ENCODE assay signal across 10 mouse cellular contexts in genomic region chr11:115408266-115408920, GRCm38 (mm10). TPM values are rescaled to one million over a fixed set of nuclear protein-coding genes. Genes with fewer than 3 reads are reported as not detected.
A peak's percentile ranks its signal among the peaks of the same experiment; 100 is the strongest.
DNase-seq lines count a peak whose midpoint lies in the region; ATAC-seq and TF ChIP-seq lines count a peak whose summit lies in the region.
"Had no signal": no experiment of that assay in that cellular context is flagged by ENCODE, and none has a peak within 500 bp of the region (broad histone marks: within the 10 kb centered on the region; RNA-seq: fewer than 3 reads in every experiment).

No protein-coding gene starts in this region.

- no peak overlapping the region for H3K9ac ChIP-seq in liver, embryonic 14.5 days (replicated peaks)
- no peak overlapping the region for H3K9ac ChIP-seq in embryonic facial prominence, embryonic 11.5 days (replicated peaks; ENCODE audit: low read length)
- no peak overlapping the region for H3K9ac ChIP-seq in liver, embryonic 15.5 days
- H3K9ac ChIP-seq: limb, embryonic 13.5 days had no signal

- H3K36me3 ChIP-seq in liver, embryonic 14.5 days (replicated peaks; ENCODE audit: control insufficient read depth, insufficient read depth, low read depth) = no peaks in the 10 kb centered on the region; the same call in 1 of the 2 replicates
- H3K36me3 ChIP-seq in embryonic facial prominence, embryonic 11.5 days (replicated peaks; ENCODE audit: control insufficient read depth, insufficient read depth, low read depth, low read length) = peaks cover 4% of the 10 kb centered on the region; the same call in 1 of the 2 replicates
- H3K36me3 ChIP-seq in liver, embryonic 15.5 days (replicated peaks) = peaks cover 44% of the 10 kb centered on the region

- no peak for ATAC-seq in liver, embryonic 14.5 days (ENCODE audit: insufficient read depth)
- no peak for ATAC-seq in embryonic facial prominence, embryonic 11.5 days (replicated peaks; ENCODE audit: insufficient number of reproducible peaks, low FRiP score, low TSS enrichment, low read depth)
- no peak for ATAC-seq in liver, embryonic 15.5 days (ENCODE audit: insufficient read depth)

- TF ChIP-seq EP300 in liver, embryonic 14.5 days (IDR thresholded peaks at IDR 0.05; ENCODE audit: low read depth) = no peak

- H3K4me1 ChIP-seq in liver, embryonic 14.5 days (replicated peaks; ENCODE audit: control insufficient read depth in 2 of 2, insufficient read depth in 2 of 2, low read length in 1 of 2) = peaks cover 10 to 17% of the 10 kb centered on the region in 2 experiments
- H3K4me1 ChIP-seq in embryonic facial prominence, embryonic 11.5 days (ENCODE audit: control insufficient read depth, insufficient read depth, low read length) = no peaks in the 10 kb centered on the region
- H3K4me1 ChIP-seq in liver, embryonic 15.5 days (replicated peaks) = peaks cover 47% of the 10 kb centered on the region

- TF ChIP-seq CTCF in liver, embryonic 14.5 days (IDR thresholded peaks at IDR 0.05; ENCODE audit: low read depth) = 0 out of 2 replicates have a peak, but pooled peaks have one; percentile 10

- WGBS in liver, embryonic 14.5 days (ENCODE audit: insufficient replicate concordance) = 50% methylated on average over 6 of the region's 6 CpGs
- 88% methylated on average over 6 of the region's 6 CpGs for WGBS in embryonic facial prominence, embryonic 11.5 days
- 53% methylated on average over 6 of the region's 6 CpGs for WGBS in liver, embryonic 15.5 days (ENCODE audit: insufficient replicate concordance)

- no peak for DNase-seq in liver, embryonic 14.5 days (ENCODE audit: low read depth in 3 of 3, low spot score in 3 of 3)
- no peak for DNase-seq in liver
- DNase-seq in embryonic facial prominence, embryonic 11.5 days (ENCODE audit: low spot score) = no peak
- DNase-seq in thymus, postnatal 0 days (ENCODE audit: low spot score) = peak; percentile 89
- DNase-seq in gastrocnemius, postnatal 10 days = no peak
- no peak for DNase-seq in cerebellum, postnatal 4 days (ENCODE audit: low spot score in 2 of 2)
- DNase-seq: cerebellum, postnatal 14 days; heart, postnatal 10 days had no signal

- H3K9me3 ChIP-seq in liver, embryonic 14.5 days (ENCODE audit: control insufficient read depth, low read length) = no peaks in the 10 kb centered on the region
- H3K9me3 ChIP-seq in embryonic facial prominence, embryonic 11.5 days (replicated peaks; ENCODE audit: control insufficient read depth, low read length) = no peaks in the 10 kb centered on the region
- H3K9me3 ChIP-seq in liver, embryonic 15.5 days (replicated peaks) = no peaks in the 10 kb centered on the region
- H3K9me3 ChIP-seq: limb, embryonic 13.5 days had no signal

- no peak overlapping the region for H3K4me3 ChIP-seq in liver, embryonic 14.5 days (ENCODE audit: insufficient read depth in 1 of 2, low read depth in 2 of 2, low read length in 2 of 2)
- H3K4me3 ChIP-seq in embryonic facial prominence, embryonic 11.5 days (ENCODE audit: low read depth, low read length) = no peak overlapping the region
- no peak overlapping the region for H3K4me3 ChIP-seq in liver, embryonic 15.5 days (replicated peaks)
- H3K4me3 ChIP-seq: limb, embryonic 13.5 days had no signal

- no peaks in the 10 kb centered on the region for H3K27me3 ChIP-seq in liver, embryonic 14.5 days (ENCODE audit: control insufficient read depth, insufficient read depth, low read length)
- no peaks in the 10 kb centered on the region for H3K27me3 ChIP-seq in embryonic facial prominence, embryonic 11.5 days (ENCODE audit: control insufficient read depth, insufficient read depth, low read length)
- H3K27me3 ChIP-seq in liver, embryonic 15.5 days = no peaks in the 10 kb centered on the region
- H3K27me3 ChIP-seq: limb, embryonic 13.5 days had no signal

- H3K27ac ChIP-seq in liver, embryonic 14.5 days = no peak overlapping the region
- 0 out of 2 replicates have a peak overlapping the region, but pooled peaks have one; percentile 30 for H3K27ac ChIP-seq in embryonic facial prominence, embryonic 11.5 days (replicated peaks; ENCODE audit: low read depth, low read length)
- peak overlapping the region; percentile 33; the same call in 1 of the 2 replicates for H3K27ac ChIP-seq in liver, embryonic 15.5 days (replicated peaks)
- H3K27ac ChIP-seq: limb, embryonic 13.5 days had no signal

- no peak overlapping the region for H3K4me2 ChIP-seq in liver, embryonic 14.5 days (ENCODE audit: low read depth)
- H3K4me2 ChIP-seq in embryonic facial prominence, embryonic 11.5 days (ENCODE audit: low read depth, low read length) = no peak overlapping the region
- no peak overlapping the region for H3K4me2 ChIP-seq in liver, embryonic 15.5 days
- H3K4me2 ChIP-seq: limb, embryonic 13.5 days had no signal

RNA-seq across cellular contexts. Expression of gene Mrpl58, which starts 4.8 kb away (rescaled TPM):
- polyA plus RNA-seq in liver, embryonic 14.5 days (2012; rRNA removed) = 37.8 and 49.2 TPM in 2 replicates
- polyA plus RNA-seq in liver, embryonic 14.5 days (2014; fragmentation: Nextera tagmentation; extraction: Ambion mirVana) = 86.5 and 90.7 TPM in 2 replicates
- polyA plus RNA-seq in embryonic facial prominence, embryonic 11.5 days (2014; fragmentation: Nextera tagmentation; extraction: Ambion mirVana) = 217 and 221 TPM in 2 replicates
- polyA plus RNA-seq in liver, embryonic 15.5 days (2015; fragmentation: Nextera tagmentation; extraction: Ambion mirVana) = 78.1 and 78.7 TPM in 2 replicates
- polyA plus RNA-seq in thymus, postnatal 0 days (2015; fragmentation: Nextera tagmentation; extraction: Ambion mirVana) = 408 and 411 TPM in 2 replicates
- total RNA-seq in gastrocnemius, postnatal 10 days (2021) = 100 to 1,000 TPM in 1 of 2 experiments, 10 to 100 TPM in 1; 89.1 to 100 TPM

RNA-seq across cellular contexts. Expression of gene Atp5h, which starts 11.4 kb away (rescaled TPM):
- polyA plus RNA-seq in liver, embryonic 14.5 days (2012; rRNA removed) = 212 and 334 TPM in 2 replicates
- polyA plus RNA-seq in liver, embryonic 14.5 days (2014; fragmentation: Nextera tagmentation; extraction: Ambion mirVana) = 616 and 620 TPM in 2 replicates
- 893 and 931 TPM in 2 replicates for polyA plus RNA-seq in embryonic facial prominence, embryonic 11.5 days (2014; fragmentation: Nextera tagmentation; extraction: Ambion mirVana)
- polyA plus RNA-seq in liver, embryonic 15.5 days (2015; fragmentation: Nextera tagmentation; extraction: Ambion mirVana) = 453 and 509 TPM in 2 replicates
- 1,461 and 1,502 TPM in 2 replicates for polyA plus RNA-seq in thymus, postnatal 0 days (2015; fragmentation: Nextera tagmentation; extraction: Ambion mirVana)
- total RNA-seq in gastrocnemius, postnatal 10 days (2021) = 1,000 to 10,000 TPM; 1,026 to 1,088 TPM

RNA-seq across cellular contexts. Expression of gene Kctd2, which starts 11.5 kb away (rescaled TPM):
- 5.3 and 5.8 TPM in 2 replicates for polyA plus RNA-seq in liver, embryonic 14.5 days (2012; rRNA removed)
- 5.2 and 5.6 TPM in 2 replicates for polyA plus RNA-seq in liver, embryonic 14.5 days (2014; fragmentation: Nextera tagmentation; extraction: Ambion mirVana)
- 18.8 and 21.0 TPM in 2 replicates for polyA plus RNA-seq in embryonic facial prominence, embryonic 11.5 days (2014; fragmentation: Nextera tagmentation; extraction: Ambion mirVana)
- 4.4 and 5.6 TPM in 2 replicates for polyA plus RNA-seq in liver, embryonic 15.5 days (2015; fragmentation: Nextera tagmentation; extraction: Ambion mirVana)
- 30.5 and 37.5 TPM in 2 replicates for polyA plus RNA-seq in thymus, postnatal 0 days (2015; fragmentation: Nextera tagmentation; extraction: Ambion mirVana)
- total RNA-seq in gastrocnemius, postnatal 10 days (2021) = 10 to 100 TPM; 16.2 to 19.4 TPM

RNA-seq across cellular contexts. Expression of gene Cdr2l, which starts 26.7 kb away (rescaled TPM):
- 1.5 and 1.7 TPM in 2 replicates for polyA plus RNA-seq in liver, embryonic 14.5 days (2012; rRNA removed)
- 0.86 and 1.0 TPM in 2 replicates for polyA plus RNA-seq in liver, embryonic 14.5 days (2014; fragmentation: Nextera tagmentation; extraction: Ambion mirVana)
- polyA plus RNA-seq in embryonic facial prominence, embryonic 11.5 days (2014; fragmentation: Nextera tagmentation; extraction: Ambion mirVana) = 15.2 and 15.7 TPM in 2 replicates
- 1.2 and 1.3 TPM in 2 replicates for polyA plus RNA-seq in liver, embryonic 15.5 days (2015; fragmentation: Nextera tagmentation; extraction: Ambion mirVana)
- polyA plus RNA-seq in thymus, postnatal 0 days (2015; fragmentation: Nextera tagmentation; extraction: Ambion mirVana) = 5.3 and 5.4 TPM in 2 replicates
- total RNA-seq in gastrocnemius, postnatal 10 days (2021) = 10 to 100 TPM in 1 of 2 experiments, 1 to 10 TPM in 1; 9.8 to 17.0 TPM

RNA-seq across cellular contexts. Expression of gene Trim80, which starts 32.0 kb away (rescaled TPM):
- polyA plus RNA-seq in liver, embryonic 14.5 days (2012; rRNA removed) = 0.07 and 0.10 TPM in 2 replicates
- 0.06 and 0.13 TPM in 2 replicates for polyA plus RNA-seq in liver, embryonic 14.5 days (2014; fragmentation: Nextera tagmentation; extraction: Ambion mirVana)
- polyA plus RNA-seq in embryonic facial prominence, embryonic 11.5 days (2014; fragmentation: Nextera tagmentation; extraction: Ambion mirVana) = not detected in 2 replicates
- 0.55 and 0.71 TPM in 2 replicates for polyA plus RNA-seq in liver, embryonic 15.5 days (2015; fragmentation: Nextera tagmentation; extraction: Ambion mirVana)
- 0.89 and 1.1 TPM in 2 replicates for polyA plus RNA-seq in thymus, postnatal 0 days (2015; fragmentation: Nextera tagmentation; extraction: Ambion mirVana)
- not detected for total RNA-seq in gastrocnemius, postnatal 10 days (2021)
- total RNA-seq: heart, postnatal 10 days had no signal
